ENCODE assay signal across 8 mouse cellular contexts in genomic region chr12:118186120-118186880, GRCm38 (mm10). TPM values are rescaled to one million over a fixed set of nuclear protein-coding genes. Genes with fewer than 3 reads are reported as not detected.
A peak's percentile ranks its signal among the peaks of the same experiment; 100 is the strongest.
DNase-seq lines count a peak whose midpoint lies in the region; ATAC-seq and TF ChIP-seq lines count a peak whose summit lies in the region.
"Had no signal": no experiment of that assay in that cellular context is flagged by ENCODE, and none has a peak within 500 bp of the region (broad histone marks: within the 10 kb centered on the region; RNA-seq: fewer than 3 reads in every experiment).

No protein-coding gene starts in this region.

- no peak overlapping the region for H3K4me3 ChIP-seq in lung, embryonic 16.5 days (ENCODE audit: low read length)
- no peak overlapping the region; the same call in 1 of the 2 replicates for H3K4me3 ChIP-seq in liver, adult 2 months (ENCODE audit: insufficient read depth, low read depth, low read length)
- no peak overlapping the region for H3K4me3 ChIP-seq in stomach, postnatal 0 days (ENCODE audit: low read depth, low read length)
- H3K4me3 ChIP-seq: heart, embryonic 13.5 days had no signal

- H3K4me2 ChIP-seq in lung, embryonic 16.5 days (ENCODE audit: low read depth, low read length) = no peak overlapping the region
- H3K4me2 ChIP-seq in stomach, postnatal 0 days (replicated peaks; ENCODE audit: low read depth) = no peak overlapping the region
- H3K4me2 ChIP-seq: heart, embryonic 13.5 days had no signal

- no peak overlapping the region for H3K9ac ChIP-seq in lung, embryonic 16.5 days (ENCODE audit: low read length)
- H3K9ac ChIP-seq in liver, adult 2 months (ENCODE audit: low read depth, low read length) = no peak overlapping the region
- no peak overlapping the region for H3K9ac ChIP-seq in stomach, postnatal 0 days (ENCODE audit: low read length)
- H3K9ac ChIP-seq: heart, embryonic 13.5 days had no signal

- no peaks in the 10 kb centered on the region for H3K79me2 ChIP-seq in liver, adult 2 months (ENCODE audit: control insufficient read depth, insufficient read depth, low read length)

- TF ChIP-seq CTCF in liver, adult 2 months (IDR thresholded peaks at IDR 0.05; ENCODE audit: low read depth, low read length) = no peak
- TF ChIP-seq CTCF in stomach, postnatal 0 days (IDR thresholded peaks at IDR 0.05; ENCODE audit: low read depth) = no peak

- TF ChIP-seq EP300 in stomach, postnatal 0 days (optimal IDR thresholded peaks at IDR 0.05) = no peak

- peaks cover 10% of the 10 kb centered on the region for H3K4me1 ChIP-seq in lung, embryonic 16.5 days (replicated peaks; ENCODE audit: control insufficient read depth, insufficient read depth, low read length)
- H3K4me1 ChIP-seq in liver, adult 2 months (ENCODE audit: control insufficient read depth, insufficient read depth, low read length) = peaks cover 13% of the 10 kb centered on the region
- H3K4me1 ChIP-seq in stomach, postnatal 0 days (replicated peaks; ENCODE audit: control insufficient read depth, insufficient read depth) = no peaks in the 10 kb centered on the region; the same call in 1 of the 2 replicates

- TF ChIP-seq POLR2A in liver, adult 2 months (IDR thresholded peaks at IDR 0.05; ENCODE audit: extremely low read depth, insufficient read depth, low read length) = no peak

- no peak for DNase-seq in lung, adult 18-20 months
- peak; percentile 42 for DNase-seq in forelimb bud, embryonic 11.5 days (ENCODE audit: low read depth, low spot score)
- DNase-seq in liver, adult 2 months (ENCODE audit: extremely low read depth, low read depth, low spot score) = peak; percentile 93
- no peak for DNase-seq in stomach, postnatal 0 days (ENCODE audit: low spot score)
- DNase-seq in cerebellum, adult 8-10 months = no peak
- no peak for DNase-seq in cerebellum, adult 11-12 months

- no peak overlapping the region for H3K27ac ChIP-seq in lung, embryonic 16.5 days (ENCODE audit: low read length)
- no peak overlapping the region for H3K27ac ChIP-seq in liver, adult 2 months (replicated peaks; ENCODE audit: insufficient read depth, low read depth, low read length)
- H3K27ac ChIP-seq in stomach, postnatal 0 days (replicated peaks) = no peak overlapping the region
- H3K27ac ChIP-seq: heart, embryonic 13.5 days had no signal

- peaks cover 9% of the 10 kb centered on the region; the same call in 1 of the 2 replicates for H3K27me3 ChIP-seq in lung, embryonic 16.5 days (ENCODE audit: control insufficient read depth, insufficient read depth, low read depth, low read length)
- no peaks in the 10 kb centered on the region for H3K27me3 ChIP-seq in liver, adult 2 months (ENCODE audit: control insufficient read depth, insufficient read depth, low read length)
- H3K27me3 ChIP-seq in stomach, postnatal 0 days (ENCODE audit: control insufficient read depth, insufficient read depth, low read length) = no peaks in the 10 kb centered on the region

- peak; percentile 78 for ATAC-seq in lung, embryonic 16.5 days (ENCODE audit: low read depth)
- 0 out of 2 replicates have a peak, but pooled peaks have one; percentile 6 for ATAC-seq in stomach, postnatal 0 days (ENCODE audit: low FRiP score, low TSS enrichment)

- H3K36me3 ChIP-seq in lung, embryonic 16.5 days (ENCODE audit: control insufficient read depth, insufficient read depth, low read length) = no peaks in the 10 kb centered on the region
- no peaks in the 10 kb centered on the region for H3K36me3 ChIP-seq in liver, adult 2 months (ENCODE audit: control insufficient read depth, insufficient read depth, low read length)
- H3K36me3 ChIP-seq in stomach, postnatal 0 days (ENCODE audit: control insufficient read depth, insufficient read depth, low read length) = no peaks in the 10 kb centered on the region
- H3K36me3 ChIP-seq: heart, embryonic 13.5 days had no signal

- 11% methylated on average over 4 of the region's 4 CpGs for WGBS in lung, embryonic 16.5 days
- 6% methylated on average over 4 of the region's 4 CpGs for WGBS in liver, adult 2 months
- 15% methylated on average over 4 of the region's 4 CpGs for WGBS in stomach, postnatal 0 days

- H3K9me3 ChIP-seq in lung, embryonic 16.5 days (ENCODE audit: control insufficient read depth, low read length) = no peaks in the 10 kb centered on the region
- H3K9me3 ChIP-seq in stomach, postnatal 0 days (ENCODE audit: control insufficient read depth, low read length) = no peaks in the 10 kb centered on the region
- H3K9me3 ChIP-seq: heart, embryonic 13.5 days had no signal

RNA-seq across cellular contexts. Expression of gene Dnah11, which starts 12.5 kb away (rescaled TPM):
- polyA plus RNA-seq in lung, embryonic 16.5 days (2015; fragmentation: Nextera tagmentation; extraction: Ambion mirVana) = 0.77 and 1.1 TPM in 2 replicates
- 0.18 and 0.20 TPM in 2 replicates for total RNA-seq in liver, adult 2 months (2014; rRNA removed)
- 0.06 and 0.12 TPM in 2 replicates for polyA plus RNA-seq in liver, adult 2 months (2012; rRNA removed)
- 0.01 and 0.02 TPM in 2 replicates for polyA plus RNA-seq in stomach, postnatal 0 days (2015; fragmentation: Nextera tagmentation; extraction: Ambion mirVana)
- polyA plus RNA-seq: heart, embryonic 13.5 days had no signal

Comparison
In these comparisons a context has a peak if more than half of its experiments do, and no peak if none do; other contexts are left out.
1. DNase-seq: peak in forelimb bud, embryonic 11.5 days (single experiment) and liver, adult 2 months (single experiment); none in lung, adult 18-20 months (0 of 2), stomach, postnatal 0 days (single experiment), cerebellum, adult 8-10 months (single experiment) and cerebellum, adult 11-12 months (single experiment).